Mouse (Mus musculus) kidney, postnatal 4 days (tissue): ENCODE measurements around the gene Rbpms2.
A peak's percentile ranks its signal among the peaks of the same experiment; 100 is the strongest.

ENCODE experiments used
- DNase-seq, 2 experiments: peaks; one replicate each; pipeline ENCODE4 v3.0.0; 2021; ENCODE audit warnings: mixed read lengths in 2 of 2

Gene Rbpms2

DNA sequence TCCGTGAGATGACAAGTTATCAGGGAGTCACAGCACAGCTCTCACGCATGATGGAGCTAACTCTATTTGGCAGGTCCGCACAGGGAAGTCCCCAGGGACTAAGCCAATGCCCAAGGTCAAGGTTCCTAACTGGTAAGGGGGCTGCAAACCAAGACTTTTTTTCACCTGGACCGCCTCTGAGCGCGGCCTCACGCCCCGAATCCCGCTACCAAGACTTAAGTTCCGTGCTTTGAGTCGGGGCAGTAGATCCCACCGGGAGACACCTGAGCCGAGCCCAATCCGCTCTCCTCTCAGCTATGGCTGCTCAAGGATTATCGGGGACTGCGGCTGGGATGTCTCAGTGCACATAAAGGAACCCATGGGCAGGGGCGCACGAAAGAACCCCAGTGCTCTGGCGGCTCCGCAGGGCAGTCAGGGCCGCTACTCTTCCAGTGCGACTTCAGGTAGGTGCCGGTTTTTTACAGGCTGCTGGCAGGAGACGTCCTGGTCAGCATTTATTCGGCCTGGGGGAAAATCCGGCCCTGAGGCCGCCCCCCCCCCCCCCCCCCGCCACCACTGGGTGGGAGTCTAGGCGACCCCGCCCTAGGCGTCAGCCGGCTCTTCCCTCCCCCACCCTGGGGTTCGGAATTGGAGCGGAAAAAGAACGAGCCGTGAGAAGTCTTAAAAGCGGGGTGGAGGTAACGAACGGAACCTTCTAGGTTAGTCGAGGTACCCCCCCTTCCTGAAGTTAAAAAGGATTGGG is at the start of gene Rbpms2:
Gene Rbpms2 (plus strand): TSS at position 624 of the 742 bp plus-strand sequence.
- peak; percentile 56 to 69 for DNase-seq

- DNase-seq = peak; percentile 97 to 98
Measured at GRCm38 (mm10) chr9:65579781-65580371, 49.6 kb upstream of the Rbpms2 start, which contains the start of gene Plekho2. Gene Plekho2 (minus strand): TSS chr9:65580040.

DNA sequence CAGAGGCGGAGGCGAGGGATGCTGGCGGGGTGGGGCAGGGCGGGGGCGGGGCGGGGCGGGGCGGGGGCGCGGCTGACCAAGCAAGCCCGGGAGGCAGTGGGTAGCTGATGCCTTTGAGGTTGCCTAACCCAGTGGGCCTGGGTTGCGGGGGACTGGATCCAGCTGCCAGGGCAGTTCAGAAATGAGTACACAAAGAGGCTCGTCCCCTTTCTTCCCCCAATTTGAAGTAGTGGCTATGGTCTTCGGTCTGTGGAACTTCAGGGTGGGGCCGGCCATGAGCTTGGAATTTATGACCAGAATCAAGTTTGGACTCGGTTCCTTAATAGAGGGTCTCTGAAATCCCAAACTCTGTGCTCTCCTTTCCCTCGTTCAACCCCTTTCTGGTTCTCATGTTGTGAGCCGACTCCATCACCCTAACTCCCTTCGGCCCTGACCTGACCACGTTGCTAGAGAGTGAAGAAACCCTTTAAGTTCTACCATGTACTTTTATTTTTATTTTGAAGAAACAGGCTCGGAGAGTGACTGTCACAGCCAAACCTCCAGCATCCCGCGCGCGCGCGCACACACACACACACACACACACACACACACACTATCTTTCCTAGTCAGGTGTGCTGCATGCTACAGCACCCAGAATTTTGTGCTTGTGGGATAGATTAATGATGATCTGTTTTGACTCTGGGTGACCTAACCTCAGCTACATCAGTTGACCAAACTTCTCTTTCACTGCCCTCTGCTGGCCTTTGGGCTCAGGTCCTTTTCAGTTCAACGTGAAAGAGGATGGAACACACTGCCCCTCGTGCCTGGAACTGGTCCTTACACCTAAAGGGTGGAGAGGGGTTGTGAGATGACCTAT is 48.8 kb upstream of the Rbpms2 start:
- DNase-seq = peak; percentile 90 to 94

- peak; percentile 58 to 75 for DNase-seq
Measured at GRCm38 (mm10) chr9:65583045-65583444, 46.4 kb upstream of the Rbpms2 start.

DNA sequence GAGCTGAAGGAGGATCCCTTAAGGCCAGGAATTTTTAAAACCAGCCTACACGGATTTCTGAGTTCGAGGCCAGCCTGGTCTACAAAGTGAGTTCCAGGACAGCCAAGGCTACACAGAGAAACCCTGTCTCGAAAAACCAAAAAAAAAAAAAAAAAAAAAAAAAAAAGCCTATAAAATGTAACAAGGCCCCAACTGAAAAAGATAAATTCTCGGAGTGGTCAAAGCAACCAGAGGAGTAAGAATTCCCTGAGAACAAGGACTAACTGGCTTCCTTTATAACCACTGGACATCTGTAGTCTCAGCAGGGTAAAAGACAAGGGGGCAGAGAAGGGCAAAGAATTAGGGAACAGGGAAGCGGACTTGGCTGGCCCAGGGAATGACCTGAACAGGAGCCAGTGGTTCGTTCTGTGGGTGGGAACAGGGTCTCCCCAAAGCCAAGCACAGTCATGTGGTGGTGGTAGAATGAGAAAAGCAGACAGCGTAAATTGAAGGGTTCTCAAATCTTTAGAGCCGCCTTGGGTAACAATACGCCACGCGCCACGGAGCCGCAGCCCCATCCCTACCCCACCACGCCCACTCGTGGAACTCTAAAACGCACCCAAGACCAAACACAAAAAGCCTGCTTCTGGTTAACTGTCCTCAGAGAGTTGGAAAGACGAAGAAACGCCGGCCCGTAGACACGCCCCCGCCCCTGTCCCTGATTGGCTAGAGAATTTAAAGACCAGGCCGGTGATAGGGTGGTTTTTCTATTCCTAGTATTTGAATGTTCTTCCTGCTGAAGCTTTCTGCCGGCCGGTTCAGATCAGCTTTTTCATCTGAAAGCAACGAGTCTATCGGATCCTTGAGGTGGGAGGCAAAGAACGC is 42.8 kb upstream of the Rbpms2 start, which contains the start of gene Pif1:
Gene Pif1 (plus strand): TSS at position 755 of the 864 bp plus-strand sequence.
- DNase-seq = peak; percentile 87 to 91

DNA sequence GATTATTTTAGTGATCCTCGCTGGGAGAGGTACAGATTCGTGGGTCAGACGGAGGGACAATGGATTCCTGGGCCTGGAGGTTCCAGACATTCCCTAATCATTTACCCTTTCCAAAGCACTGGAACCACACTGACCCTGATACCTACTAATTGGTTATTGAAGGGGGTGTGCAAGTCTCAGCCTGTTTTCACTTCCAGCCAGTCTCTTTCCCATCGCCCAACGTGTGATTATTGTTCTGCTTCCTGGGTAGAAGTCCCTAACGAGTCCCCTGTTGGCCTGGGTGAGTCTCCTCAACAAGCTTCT is 42.2 kb upstream of the Rbpms2 start:
- peak in 1 of 2 experiments; percentile 25 for DNase-seq

- peak; percentile 58 to 67 for DNase-seq
Measured at GRCm38 (mm10) chr9:65587573-65588358, 41.7 kb upstream of the Rbpms2 start.

GRCm38 (mm10) chr9:65589091-65589490 is 40.4 kb upstream of the Rbpms2 start:
- no peak for DNase-seq

- DNase-seq = no peak
Measured at GRCm38 (mm10) chr9:65592721-65593120, 36.7 kb upstream of the Rbpms2 start.

- peak in 1 of 2 experiments; percentile 36 for DNase-seq
Measured at GRCm38 (mm10) chr9:65593596-65593995, 35.9 kb upstream of the Rbpms2 start.

DNA sequence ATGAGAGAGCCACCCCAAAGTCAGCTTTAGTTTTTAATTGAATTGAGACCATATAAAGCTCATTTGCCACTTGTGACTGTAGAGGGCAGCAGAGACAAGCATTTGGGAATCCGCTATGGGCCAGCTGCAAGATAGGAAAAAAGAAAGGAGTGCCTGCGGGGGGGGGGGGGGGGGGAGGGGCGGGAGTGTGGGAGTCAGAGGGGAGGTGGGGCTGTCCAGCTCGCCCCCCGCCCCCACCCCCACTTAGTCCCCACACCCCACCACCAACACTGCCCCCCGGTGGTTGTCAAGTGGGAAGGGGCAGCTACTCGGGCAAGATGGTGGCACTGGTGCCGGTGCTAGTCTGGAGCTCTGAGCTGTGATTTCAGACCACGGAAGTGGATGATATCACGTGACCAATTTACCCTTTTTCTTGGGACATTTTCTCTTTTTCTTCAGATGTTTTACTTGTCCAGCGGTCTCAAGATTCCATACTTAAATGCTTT is 30.6 kb upstream of the Rbpms2 start:
- peak; percentile 58 to 74 for DNase-seq

DNA sequence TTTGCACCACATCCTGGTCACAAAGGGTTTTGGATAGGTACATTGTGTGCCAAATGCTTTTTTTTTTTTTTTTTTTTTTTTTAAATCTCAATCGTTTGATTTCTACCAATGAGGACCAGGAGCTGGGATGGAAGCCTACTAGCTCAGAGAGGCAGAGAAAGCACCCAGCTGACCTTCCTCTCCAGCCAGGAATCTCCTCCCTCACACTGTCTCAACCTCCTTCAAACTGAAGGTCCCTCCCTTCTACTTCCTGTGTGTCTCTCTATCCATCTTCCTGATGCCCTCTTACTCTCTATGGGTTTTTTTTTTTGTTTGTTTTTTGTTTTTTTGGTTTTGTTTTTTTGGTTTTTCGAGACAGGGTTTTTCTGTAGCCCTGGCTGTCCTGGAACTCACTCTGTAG is 28.5 kb upstream of the Rbpms2 start:
- no peak for DNase-seq

- peak; percentile 37 to 46 for DNase-seq
Measured at GRCm38 (mm10) chr9:65603401-65604102, 25.9 kb upstream of the Rbpms2 start.

DNA sequence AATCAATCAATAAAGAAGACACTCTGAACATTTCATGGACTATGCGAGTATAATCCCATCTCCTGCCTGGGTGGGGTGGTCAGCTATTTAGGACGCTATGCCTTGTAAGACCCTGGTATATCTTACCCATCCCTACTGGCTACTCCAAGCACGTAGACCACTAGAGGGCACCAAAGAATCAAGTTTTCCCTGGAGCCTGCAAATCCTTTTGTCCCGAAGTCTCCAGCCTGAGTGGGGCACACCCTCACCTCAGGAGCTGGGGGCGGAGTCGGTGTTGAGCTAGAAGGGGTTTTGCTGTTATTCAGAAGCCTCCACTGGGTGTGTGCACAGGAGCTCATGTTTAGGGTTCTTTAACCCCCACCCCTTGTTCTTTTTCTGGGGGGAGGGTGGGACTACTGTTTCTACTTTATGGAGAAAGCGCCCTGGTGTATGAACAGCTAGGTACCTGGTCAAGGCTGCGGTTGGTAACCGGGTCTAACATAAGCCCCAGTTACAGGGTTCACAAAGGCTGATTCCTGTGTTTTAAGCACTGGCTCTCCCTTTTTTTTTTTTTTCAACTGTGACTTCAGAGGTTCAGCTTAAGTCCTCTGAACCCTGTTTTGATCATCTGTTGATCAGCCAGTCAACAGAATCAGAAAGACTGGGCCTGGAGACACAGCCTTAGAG is 23.8 kb upstream of the Rbpms2 start:
- peak; percentile 80 to 87 for DNase-seq

- DNase-seq = no peak
Measured at GRCm38 (mm10) chr9:65606321-65607109, 22.9 kb upstream of the Rbpms2 start.

DNA sequence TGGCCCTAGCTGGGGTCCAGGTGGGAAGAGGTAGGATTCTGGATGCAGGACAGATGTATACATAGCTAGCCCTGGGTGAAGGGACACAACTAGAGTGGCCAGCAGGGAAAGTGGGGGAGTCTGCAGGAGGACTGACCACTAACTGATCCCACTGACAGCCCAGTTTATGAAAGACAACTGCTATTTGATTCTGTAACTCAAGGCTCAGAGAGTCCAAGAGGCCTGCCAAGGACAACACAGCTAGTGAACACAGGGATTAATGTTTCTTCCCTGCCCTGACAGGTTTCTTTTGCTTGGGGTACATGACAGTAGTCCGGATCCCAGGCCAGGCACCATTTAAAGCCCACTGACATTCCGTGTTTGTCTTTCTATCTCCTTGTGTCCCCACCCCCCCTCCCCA is 22.3 kb upstream of the Rbpms2 start:
- no peak for DNase-seq

DNA sequence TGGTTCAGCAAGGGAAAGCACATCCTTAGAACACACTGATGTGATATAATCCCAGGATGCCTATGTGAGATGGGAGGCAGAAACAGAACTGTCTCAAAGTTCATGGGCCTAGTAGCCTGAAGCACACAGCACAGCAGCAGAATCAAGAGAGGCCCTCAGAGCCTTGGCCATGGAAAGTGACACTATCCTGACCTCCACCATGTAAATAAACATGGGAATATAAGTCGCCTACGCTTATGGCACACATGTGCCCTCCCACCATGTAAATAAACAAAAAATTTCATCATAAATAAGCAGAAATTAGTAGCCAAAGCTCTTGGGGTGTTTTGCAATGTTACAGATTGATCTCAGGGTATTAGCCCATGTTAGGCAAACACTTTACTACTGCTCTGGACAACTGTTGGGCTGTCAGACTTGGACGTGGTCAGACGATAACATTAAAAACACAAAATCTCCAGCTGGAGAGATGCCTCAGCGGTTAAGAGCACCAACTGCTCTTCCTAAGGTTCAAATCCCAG is 17.4 kb upstream of the Rbpms2 start:
- no peak for DNase-seq

DNA sequence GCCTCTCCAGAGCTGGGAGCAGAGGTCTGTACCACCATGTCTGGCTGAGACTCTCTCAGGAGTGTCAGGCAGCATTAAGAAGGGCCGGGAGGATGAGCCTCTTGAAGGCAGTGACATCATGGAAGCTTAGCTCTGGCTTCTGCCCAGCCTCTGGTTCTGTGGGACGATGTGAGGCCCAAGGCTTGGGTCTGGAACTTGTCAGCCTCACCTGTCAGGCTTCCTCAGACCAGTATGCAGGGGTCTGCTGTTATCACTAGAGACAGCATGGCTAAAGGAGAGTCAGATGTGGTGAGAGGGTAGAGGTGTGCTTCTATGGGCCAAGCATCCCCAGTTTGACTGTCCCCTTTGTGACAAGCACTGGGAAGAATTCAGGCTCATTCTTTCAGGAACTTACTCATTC is 16.4 kb upstream of the Rbpms2 start:
- no peak for DNase-seq

DNA sequence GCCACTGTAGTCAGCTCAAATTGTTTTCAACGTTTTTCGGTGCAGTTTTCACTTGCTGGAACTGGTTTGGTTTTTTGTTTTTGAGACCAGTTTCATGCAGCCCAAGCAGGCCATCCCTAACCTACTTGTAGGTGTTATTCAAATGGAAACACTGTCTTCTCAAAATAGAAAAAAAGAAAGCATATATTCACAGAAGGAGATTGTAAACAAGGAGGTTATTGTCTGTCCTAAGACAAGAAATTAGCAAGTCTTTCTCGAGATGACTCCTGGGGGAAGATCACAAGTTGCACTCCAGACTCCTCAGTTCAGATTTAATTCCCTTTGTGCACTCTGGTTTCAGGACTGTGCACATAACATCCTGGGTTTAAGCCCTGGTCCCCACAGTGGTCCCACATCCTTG is 10.1 kb upstream of the Rbpms2 start:
- no peak for DNase-seq
